ENCODE assay signal across 29 mouse cellular contexts in the genomic region with DNA sequence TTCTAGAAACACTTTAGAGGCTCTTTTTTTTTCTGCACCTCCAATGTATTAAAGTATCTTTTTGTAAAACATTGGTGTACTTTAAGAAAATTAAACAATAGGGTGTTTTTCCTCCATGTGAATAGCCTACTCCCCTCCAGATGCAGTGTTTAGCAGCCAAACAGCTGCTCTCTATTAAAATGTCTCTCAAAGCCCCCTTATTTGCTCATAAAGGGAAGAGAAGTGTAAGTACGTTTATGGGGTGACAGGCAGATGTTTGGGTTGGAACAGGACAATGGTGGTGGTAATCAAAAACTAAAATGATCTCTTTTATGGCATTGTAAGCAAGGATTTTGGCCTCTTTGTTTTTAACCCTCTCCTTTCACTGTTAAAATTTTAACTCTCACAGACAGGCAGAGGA. TPM values are rescaled to one million over a fixed set of nuclear protein-coding genes. Genes with fewer than 3 reads are reported as not detected.
A peak's percentile ranks its signal among the peaks of the same experiment; 100 is the strongest.
DNase-seq lines count a peak whose midpoint lies in the region; ATAC-seq and TF ChIP-seq lines count a peak whose summit lies in the region.
"Had no signal": no experiment of that assay in that cellular context is flagged by ENCODE, and none has a peak within 500 bp of the region (broad histone marks: within the 10 kb centered on the region; RNA-seq: fewer than 3 reads in every experiment).

No protein-coding gene starts in this region.

- H3K4me3 ChIP-seq in forebrain, embryonic 14.5 days (ENCODE audit: low read depth, low read length), result no peak overlapping the region
- no peak overlapping the region for H3K4me3 ChIP-seq in forebrain, embryonic 10.5 days
- no peak overlapping the region for H3K4me3 ChIP-seq in lung, embryonic 15.5 days
- H3K4me3 ChIP-seq in forebrain, postnatal 0 days (ENCODE audit: low read depth, low read length), result no peak overlapping the region
- no peak overlapping the region for H3K4me3 ChIP-seq in heart, embryonic 12.5 days
- H3K4me3 ChIP-seq: erythroblast, embryonic 14.5 days; heart, embryonic 13.5 days; kidney, embryonic 15.5 days; liver, embryonic 13.5 days; midbrain, embryonic 12.5 days had no signal

- no peak overlapping the region for H3K4me2 ChIP-seq in forebrain, embryonic 14.5 days (ENCODE audit: low read length)
- H3K4me2 ChIP-seq in lung, embryonic 15.5 days, result no peak overlapping the region
- H3K4me2 ChIP-seq in forebrain, postnatal 0 days (ENCODE audit: low read depth), result no peak overlapping the region
- H3K4me2 ChIP-seq in heart, embryonic 12.5 days, result no peak overlapping the region
- H3K4me2 ChIP-seq: heart, embryonic 13.5 days; kidney, embryonic 15.5 days; liver, embryonic 13.5 days; midbrain, embryonic 12.5 days had no signal

- no peaks in the 10 kb centered on the region for H3K9me3 ChIP-seq in forebrain, embryonic 14.5 days (replicated peaks; ENCODE audit: control insufficient read depth, low read length)
- H3K9me3 ChIP-seq in forebrain, embryonic 10.5 days, result no peaks in the 10 kb centered on the region
- no peaks in the 10 kb centered on the region for H3K9me3 ChIP-seq in lung, embryonic 15.5 days
- no peaks in the 10 kb centered on the region for H3K9me3 ChIP-seq in forebrain, postnatal 0 days (ENCODE audit: low read length)
- H3K9me3 ChIP-seq in heart, embryonic 12.5 days (replicated peaks), result no peaks in the 10 kb centered on the region
- H3K9me3 ChIP-seq: heart, embryonic 13.5 days; kidney, embryonic 15.5 days; liver, embryonic 13.5 days; midbrain, embryonic 12.5 days had no signal

- no peaks in the 10 kb centered on the region for H3K4me1 ChIP-seq in forebrain, embryonic 14.5 days (ENCODE audit: control insufficient read depth, insufficient read depth, low read length)
- no peaks in the 10 kb centered on the region for H3K4me1 ChIP-seq in forebrain, embryonic 10.5 days
- peaks cover 21% of the 10 kb centered on the region for H3K4me1 ChIP-seq in lung, embryonic 15.5 days
- H3K4me1 ChIP-seq in forebrain, postnatal 0 days (ENCODE audit: insufficient read depth), result no peaks in the 10 kb centered on the region
- peaks cover 6% of the 10 kb centered on the region for H3K4me1 ChIP-seq in heart, embryonic 12.5 days (replicated peaks)
- H3K4me1 ChIP-seq: kidney, embryonic 15.5 days; liver, embryonic 13.5 days had no signal

- H3K27ac ChIP-seq in forebrain, embryonic 14.5 days (ENCODE audit: low read depth, low read length), result no peak overlapping the region
- no peak overlapping the region for H3K27ac ChIP-seq in forebrain, embryonic 10.5 days
- H3K27ac ChIP-seq in lung, embryonic 15.5 days, result no peak overlapping the region
- H3K27ac ChIP-seq in forebrain, postnatal 0 days (ENCODE audit: low read depth, low read length), result 0 out of 2 replicates have a peak overlapping the region, but pooled peaks have one; percentile 9
- no peak overlapping the region for H3K27ac ChIP-seq in heart, embryonic 12.5 days (ENCODE audit: poor library complexity, severe bottlenecking)
- H3K27ac ChIP-seq: heart, embryonic 13.5 days; hindbrain, postnatal 0 days; kidney, embryonic 15.5 days; liver, embryonic 13.5 days; midbrain, embryonic 12.5 days had no signal

- no peaks in the 10 kb centered on the region for H3K36me3 ChIP-seq in forebrain, embryonic 14.5 days (ENCODE audit: control insufficient read depth, insufficient read depth, low read length)
- H3K36me3 ChIP-seq in forebrain, embryonic 10.5 days (replicated peaks), result no peaks in the 10 kb centered on the region
- no peaks in the 10 kb centered on the region for H3K36me3 ChIP-seq in lung, embryonic 15.5 days
- H3K36me3 ChIP-seq in forebrain, postnatal 0 days (ENCODE audit: insufficient read depth), result no peaks in the 10 kb centered on the region
- H3K36me3 ChIP-seq in heart, embryonic 12.5 days, result no peaks in the 10 kb centered on the region
- H3K36me3 ChIP-seq: heart, embryonic 13.5 days; kidney, embryonic 15.5 days; liver, embryonic 13.5 days; midbrain, embryonic 12.5 days had no signal

- no peak overlapping the region for H3K9ac ChIP-seq in forebrain, embryonic 14.5 days (ENCODE audit: low read length)
- H3K9ac ChIP-seq in lung, embryonic 15.5 days, result no peak overlapping the region
- no peak overlapping the region for H3K9ac ChIP-seq in forebrain, postnatal 0 days
- no peak overlapping the region for H3K9ac ChIP-seq in heart, embryonic 12.5 days
- H3K9ac ChIP-seq: heart, embryonic 13.5 days; kidney, embryonic 15.5 days; liver, embryonic 13.5 days; midbrain, embryonic 12.5 days had no signal

- DNase-seq in forebrain, embryonic 14.5 days (ENCODE audit: low spot score), result peak; percentile 16
- DNase-seq in forebrain, embryonic 10.5 days (ENCODE audit: extremely low spot score, low spot score), result no peak
- DNase-seq in lung, postnatal 10 days, result no peak
- no peak for DNase-seq in forebrain, postnatal 0 days
- no peak for DNase-seq in urinary bladder, postnatal 36 days (ENCODE audit: low spot score in 2 of 2)
- DNase-seq: adrenal gland, postnatal 25 days; cerebellum, adult 9-10 months; gastrocnemius, postnatal 14 days; heart, adult 18-20 months; heart, postnatal 14 days; left cerebral cortex, postnatal 4 days; liver, embryonic 13.5 days; lung, postnatal 14 days; thymus, adult 2 months; thymus, postnatal 4 days had no signal

- H3K27me3 ChIP-seq in forebrain, embryonic 14.5 days (replicated peaks; ENCODE audit: control insufficient read depth, insufficient read depth, low read length), result no peaks in the 10 kb centered on the region
- no peaks in the 10 kb centered on the region for H3K27me3 ChIP-seq in forebrain, embryonic 10.5 days (ENCODE audit: poor library complexity, severe bottlenecking)
- H3K27me3 ChIP-seq in lung, embryonic 15.5 days, result no peaks in the 10 kb centered on the region
- no peaks in the 10 kb centered on the region for H3K27me3 ChIP-seq in forebrain, postnatal 0 days (ENCODE audit: insufficient read depth, low read length)
- H3K27me3 ChIP-seq in heart, embryonic 12.5 days (replicated peaks), result no peaks in the 10 kb centered on the region
- H3K27me3 ChIP-seq: heart, embryonic 13.5 days; kidney, embryonic 15.5 days; liver, embryonic 13.5 days; midbrain, embryonic 12.5 days had no signal

- ATAC-seq in forebrain, embryonic 14.5 days, result peak; percentile 62; the same call in 1 of the 2 replicates
- ATAC-seq in lung, embryonic 15.5 days (ENCODE audit: borderline replicate concordance, extremely low read depth, low FRiP score, low TSS enrichment), result peak; percentile 53; the same call in 1 of the 2 replicates
- ATAC-seq in forebrain, postnatal 0 days, result no peak
- ATAC-seq in heart, embryonic 12.5 days (ENCODE audit: insufficient number of reproducible peaks, low FRiP score), result no peak
- ATAC-seq: hindbrain, postnatal 0 days; intestine, postnatal 0 days had no signal

- TF ChIP-seq CTCF in forebrain, postnatal 0 days (IDR thresholded peaks at IDR 0.05; ENCODE audit: low read depth), result no peak

- 17% methylated on average over 1 of the region's 1 CpGs for WGBS in forebrain, embryonic 14.5 days
- WGBS in forebrain, embryonic 10.5 days, result 46% methylated on average over 1 of the region's 1 CpGs
- 26% methylated on average over 1 of the region's 1 CpGs for WGBS in lung, embryonic 15.5 days
- WGBS in forebrain, postnatal 0 days, result 13% methylated on average over 1 of the region's 1 CpGs
- 70% methylated on average over 1 of the region's 1 CpGs for WGBS in heart, embryonic 12.5 days

RNA-seq across cellular contexts. Expression of a gene that starts 17.8 kb away (rescaled TPM):
- not detected in 2 replicates for polyA plus RNA-seq in forebrain, embryonic 14.5 days (2014; fragmentation: Nextera tagmentation; extraction: Ambion mirVana)
- not detected in 2 replicates for polyA plus RNA-seq in forebrain, embryonic 10.5 days (2016; fragmentation: Nextera tagmentation; extraction: Ambion mirVana)
- polyA plus RNA-seq in lung, embryonic 15.5 days (2015; fragmentation: Nextera tagmentation; extraction: Ambion mirVana), result 1.6 and 2.0 TPM in 2 replicates
- not detected in 2 replicates for total RNA-seq in forebrain, postnatal 0 days (2014; rRNA removed)
- 0.07 and 0.14 TPM in 2 replicates for polyA plus RNA-seq in forebrain, postnatal 0 days (2015; fragmentation: Nextera tagmentation; extraction: Ambion mirVana)
- polyA plus RNA-seq in heart, embryonic 12.5 days (2016; fragmentation: Nextera tagmentation; extraction: Ambion mirVana), result 0.20 and 0.57 TPM in 2 replicates
- total RNA-seq: ES-E14; gastrocnemius, postnatal 14 days; hindbrain, postnatal 0 days; layer of hippocampus, postnatal 14 days; left cerebral cortex, adult 8-10 months; left cerebral cortex, postnatal 4 days had no signal
- polyA plus RNA-seq: embryonic facial prominence, embryonic 11.5 days; erythroblast, embryonic 14.5 days; hindbrain, embryonic 11.5 days; hindbrain, postnatal 0 days; midbrain, embryonic 12.5 days; small intestine, adult 2 months had no signal

Comparison
In these comparisons a context has a peak if more than half of its experiments do, and no peak if none do; other contexts are left out.
1. ATAC-seq: peak in forebrain, embryonic 14.5 days (single experiment) and lung, embryonic 15.5 days (single experiment); none in forebrain, postnatal 0 days (single experiment) and heart, embryonic 12.5 days (single experiment).